Mouse (Mus musculus) spleen, postnatal 14 days (tissue): ENCODE data around the gene Tex44.
A peak's percentile ranks its signal among the peaks of the same experiment; 100 is the strongest.

Experiments used
- DNase-seq, 2 experiments: peaks; one replicate each; pipeline ENCODE4 v3.0.0; 2021 to 2022; ENCODE audit warnings: low spot score in 2 of 2

Gene Tex44

DNA sequence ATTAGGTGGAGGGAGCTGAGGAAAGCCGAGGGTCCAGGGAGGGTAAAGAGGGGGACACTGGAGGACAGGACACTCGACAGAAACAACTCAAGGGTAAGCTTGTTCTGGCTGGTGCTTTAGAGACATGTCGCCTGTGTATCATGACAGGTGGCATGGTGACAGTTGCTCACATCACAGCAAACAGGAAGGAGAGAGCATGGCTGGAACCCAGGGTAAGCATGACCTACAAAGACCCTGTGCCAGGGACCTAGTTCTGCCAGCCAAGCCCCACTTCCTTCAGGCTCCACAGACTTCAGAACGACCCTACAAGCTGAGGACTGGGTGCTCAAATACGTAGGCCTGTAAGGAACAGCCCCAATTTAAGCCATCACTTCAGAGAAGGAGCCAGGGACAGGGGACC, 2.2 kb upstream of the Tex44 start:
- DNase-seq, result no peak

DNA sequence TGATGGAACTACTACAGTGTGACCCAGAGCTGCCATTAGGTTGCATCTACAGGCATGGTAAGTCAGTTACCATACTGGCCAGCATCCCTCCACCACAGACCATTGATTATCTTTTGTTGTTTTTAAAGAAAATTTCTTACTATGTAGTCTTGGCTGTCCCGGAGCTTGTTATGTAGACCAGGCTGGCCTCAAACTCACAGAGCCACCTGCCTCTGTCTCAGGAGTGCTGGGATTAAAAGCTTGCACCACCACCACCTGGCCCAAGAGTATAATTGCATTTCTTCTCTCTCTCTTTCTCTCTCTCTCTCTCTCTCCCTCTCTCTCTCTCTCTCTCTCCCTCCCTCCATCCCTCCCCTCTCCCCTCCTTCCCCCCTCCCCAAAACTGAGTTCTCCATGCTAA, 1.8 kb upstream of the Tex44 start:
- DNase-seq, result no peak

DNA sequence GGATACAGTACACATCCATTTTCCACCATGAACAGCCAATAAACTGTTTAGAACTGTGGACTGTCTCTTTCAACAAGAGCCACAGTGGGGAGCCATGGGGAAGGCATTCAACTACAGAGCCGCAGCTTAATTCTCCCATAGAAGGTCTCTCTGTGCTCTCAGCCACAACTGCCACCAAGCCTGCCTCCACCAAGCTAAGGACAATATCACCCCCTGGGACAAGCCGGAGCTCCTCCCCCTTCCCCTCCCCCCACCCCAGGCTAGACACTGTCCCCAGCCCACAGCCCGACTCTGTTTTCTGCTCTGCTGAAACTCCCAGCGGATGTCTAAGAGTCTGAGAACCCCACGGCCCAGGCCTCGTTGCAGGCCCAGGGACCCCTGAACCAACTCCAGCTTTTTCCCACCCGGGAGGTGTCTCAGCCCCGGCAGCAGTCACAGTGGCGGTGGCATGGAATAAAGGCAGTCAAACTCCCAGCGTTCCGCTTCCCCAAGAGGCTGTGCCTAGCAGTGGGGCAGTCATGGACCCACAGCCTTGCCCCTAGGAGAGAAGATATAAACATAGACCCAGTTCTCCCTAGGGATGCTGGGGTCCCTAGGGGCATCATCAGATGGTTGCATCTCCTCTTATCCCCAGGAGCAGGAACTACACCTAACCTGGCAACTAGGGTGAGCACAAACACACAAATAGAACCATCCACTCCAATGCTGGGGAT, 1.1 kb upstream of the Tex44 start:
- DNase-seq, result no peak

DNA sequence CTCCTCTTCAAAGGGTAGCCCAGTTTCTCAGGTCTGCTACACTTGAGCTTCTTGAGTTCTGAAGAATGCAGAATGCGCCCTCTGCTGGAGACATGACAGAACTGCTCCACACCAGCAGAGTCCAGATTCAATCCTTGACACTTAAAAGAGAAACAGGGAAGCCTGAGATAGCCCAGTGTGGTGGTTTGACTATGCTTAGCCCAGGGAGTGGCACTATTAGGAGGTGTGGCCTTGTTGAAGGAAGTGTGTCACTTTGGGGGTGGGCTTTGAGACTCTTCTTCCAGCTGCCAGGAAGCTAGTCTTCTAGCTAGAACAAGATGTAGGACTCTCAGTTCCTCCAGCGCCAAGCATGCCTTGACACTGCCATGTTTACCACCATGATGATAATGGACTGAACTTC, 3.9 kb downstream of the Tex44 start:
- DNase-seq, result peak; percentile 36 to 68

DNA sequence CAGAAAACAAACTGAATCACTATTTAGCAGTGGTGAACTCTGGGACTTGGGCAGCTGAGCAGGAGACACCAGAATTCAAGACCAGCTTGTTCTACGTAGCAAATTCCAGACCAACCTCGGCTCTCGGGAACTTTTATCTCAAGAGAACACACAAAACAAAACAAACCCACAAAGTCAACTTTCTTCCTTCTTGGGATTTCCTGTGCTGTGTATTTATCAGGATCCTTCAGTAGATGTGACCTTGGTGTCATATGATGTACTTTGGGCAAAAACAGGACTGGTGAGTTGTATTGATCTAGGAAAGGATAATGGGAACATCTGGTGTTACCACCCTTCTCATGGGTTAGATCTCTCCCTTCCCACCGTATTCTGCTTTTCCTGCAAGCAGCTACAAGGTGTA, 6.6 kb downstream of the Tex44 start:
- no peak for DNase-seq

DNA sequence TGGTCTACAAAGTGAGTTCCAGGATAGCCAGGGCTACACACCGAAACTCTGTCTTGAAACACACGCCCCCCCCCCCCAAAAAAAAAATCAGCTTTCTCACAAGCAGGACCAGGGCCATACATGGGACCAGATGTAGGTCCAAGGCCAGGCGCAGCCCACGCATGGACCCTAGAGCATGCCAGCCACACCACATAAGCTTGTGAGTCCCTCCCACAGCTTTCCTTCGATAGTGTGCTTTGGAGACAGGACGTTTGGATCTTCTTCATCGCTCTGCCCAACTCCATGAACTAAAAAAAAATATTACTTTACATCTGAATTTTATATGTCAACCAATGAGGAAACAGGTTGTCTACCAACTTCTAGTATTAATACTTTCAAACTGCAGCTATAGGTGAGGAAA, 7.2 kb downstream of the Tex44 start:
- DNase-seq, result no peak

DNA sequence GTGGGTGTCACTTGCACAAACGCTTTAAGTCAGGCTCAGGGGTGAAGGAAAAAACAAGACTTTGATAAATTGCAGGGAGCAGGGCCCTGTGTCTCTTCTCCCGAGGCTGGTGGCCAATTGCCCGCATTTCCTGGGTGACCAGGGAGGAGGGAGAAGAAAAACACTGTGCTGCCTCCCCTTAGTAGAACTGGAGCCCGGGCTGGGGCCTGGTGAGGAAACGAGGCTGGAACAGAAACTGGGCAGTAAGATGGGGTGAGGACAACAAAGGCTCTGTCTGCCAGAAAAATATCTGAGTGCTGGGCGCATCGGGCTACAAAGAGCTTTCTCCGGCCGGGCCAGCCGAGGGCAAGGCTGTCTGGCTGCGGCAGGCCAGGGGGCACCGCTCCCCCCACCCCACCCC, 7.9 kb downstream of the Tex44 start:
- DNase-seq, result no peak

DNA sequence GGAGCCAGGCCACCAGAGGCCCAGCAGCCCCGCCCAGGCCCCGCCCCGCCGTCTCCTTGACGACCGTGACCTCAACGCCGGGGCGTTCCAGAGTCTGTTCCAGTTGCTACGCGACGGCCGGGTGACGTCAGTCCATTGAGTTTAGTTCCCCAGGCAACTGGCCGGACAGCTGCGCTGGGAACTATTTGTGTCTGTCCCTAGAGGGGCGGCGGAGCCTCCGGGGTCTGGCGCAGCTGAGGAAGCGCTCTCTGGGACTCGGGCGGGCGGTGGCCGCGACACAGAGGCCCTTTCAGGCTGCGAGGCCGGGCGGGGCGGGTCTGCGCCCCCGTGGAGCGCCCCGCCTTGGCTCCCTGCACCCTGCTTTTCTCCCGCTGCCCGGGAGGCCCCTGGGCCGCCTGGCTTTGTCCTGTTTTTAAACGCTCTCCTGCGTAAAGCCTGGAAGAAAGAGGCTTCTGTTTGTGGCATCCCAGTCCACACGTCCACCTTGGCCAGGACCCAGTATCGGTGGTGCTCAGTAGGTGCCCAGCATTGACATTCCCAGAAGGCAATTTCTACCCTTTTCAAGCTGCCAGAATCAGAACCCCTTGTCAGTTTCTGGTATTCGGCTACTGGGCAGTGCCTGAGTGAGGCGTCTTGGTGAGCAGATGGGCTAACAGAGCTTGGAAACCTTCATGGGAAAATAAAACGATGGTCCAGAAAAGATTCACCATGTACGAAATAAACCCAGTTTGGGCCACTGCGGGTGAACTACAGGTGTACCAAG, 8.5 kb downstream of the Tex44 start:
- DNase-seq, result peak; percentile 94 to 98

DNA sequence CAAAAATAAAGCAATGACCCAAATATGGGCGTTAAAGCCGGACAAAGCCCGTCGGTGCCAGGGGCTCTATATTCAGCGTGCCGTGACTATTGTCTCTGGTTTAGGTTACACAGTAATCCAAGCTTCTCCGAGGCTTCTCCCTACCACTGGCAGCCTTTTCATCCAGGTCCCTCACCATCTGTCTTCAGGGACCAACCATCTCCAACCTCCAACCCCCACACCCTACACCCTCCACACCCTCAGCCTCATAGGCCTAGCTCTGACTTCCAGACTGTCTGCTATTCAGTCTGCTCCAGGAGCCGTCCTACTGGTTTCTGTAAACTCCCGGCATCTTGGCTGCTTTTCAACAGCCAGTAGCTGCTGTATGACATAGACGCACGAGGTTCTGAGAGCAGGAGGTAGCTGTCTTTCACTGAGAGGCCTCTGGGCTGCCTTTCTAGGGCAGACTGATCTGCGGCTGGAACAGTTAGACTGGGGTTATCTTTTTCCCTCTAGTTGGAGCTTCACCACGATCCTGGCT, 9.2 kb downstream of the Tex44 start:
- no peak for DNase-seq

DNA sequence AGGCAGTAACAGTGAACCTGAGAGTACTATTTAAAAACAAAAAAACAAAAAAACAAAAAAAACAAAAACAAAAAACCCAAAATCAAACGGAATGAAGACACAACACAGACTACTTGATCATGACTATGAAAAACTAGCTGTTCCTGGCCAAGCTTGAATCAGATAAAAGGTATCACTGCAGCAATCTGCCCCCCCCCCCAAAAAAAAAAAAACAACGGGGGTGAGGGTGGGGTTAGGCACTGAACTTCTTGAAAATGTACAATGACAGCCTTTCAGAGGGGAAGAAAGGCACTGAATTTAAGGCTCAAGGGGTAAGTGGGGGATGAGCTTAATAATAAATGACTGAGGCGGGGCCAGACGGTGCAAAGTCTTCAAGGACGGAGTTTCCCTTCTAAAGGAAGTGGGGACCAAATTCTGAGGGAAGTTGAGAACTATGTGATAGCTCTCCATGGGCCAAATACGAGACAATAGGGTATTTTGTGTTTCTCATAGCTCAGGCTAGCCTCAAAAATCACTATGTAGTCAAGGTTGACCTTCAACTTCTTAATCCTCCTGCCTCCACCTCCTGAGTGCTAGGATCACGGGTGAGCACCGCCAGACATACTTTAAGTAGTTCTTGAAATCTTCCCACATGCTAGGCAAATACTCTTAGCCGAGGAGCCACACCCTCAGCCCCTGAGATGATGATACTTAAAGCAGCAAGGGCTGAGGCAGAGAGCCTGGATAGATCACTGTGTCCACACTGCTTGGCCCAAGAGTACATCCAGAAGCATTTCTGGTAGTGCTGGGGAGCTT, 11.3 kb downstream of the Tex44 start:
- no peak for DNase-seq

DNA sequence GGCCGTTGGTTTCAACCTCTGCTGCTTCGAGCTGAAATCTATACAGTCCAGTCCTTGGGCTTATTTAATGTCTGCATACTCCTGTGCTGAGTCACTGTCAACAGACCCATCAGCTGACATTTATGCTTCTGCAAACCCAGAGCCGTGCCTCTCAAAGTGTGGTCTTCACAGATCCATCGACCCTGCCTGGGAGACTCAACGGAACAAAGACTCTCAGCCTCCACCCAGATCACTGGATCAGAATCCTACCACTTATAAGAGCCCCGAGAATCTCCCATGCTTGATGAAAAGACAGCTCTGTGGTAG, 11.8 kb downstream of the Tex44 start:
- no peak for DNase-seq

DNA sequence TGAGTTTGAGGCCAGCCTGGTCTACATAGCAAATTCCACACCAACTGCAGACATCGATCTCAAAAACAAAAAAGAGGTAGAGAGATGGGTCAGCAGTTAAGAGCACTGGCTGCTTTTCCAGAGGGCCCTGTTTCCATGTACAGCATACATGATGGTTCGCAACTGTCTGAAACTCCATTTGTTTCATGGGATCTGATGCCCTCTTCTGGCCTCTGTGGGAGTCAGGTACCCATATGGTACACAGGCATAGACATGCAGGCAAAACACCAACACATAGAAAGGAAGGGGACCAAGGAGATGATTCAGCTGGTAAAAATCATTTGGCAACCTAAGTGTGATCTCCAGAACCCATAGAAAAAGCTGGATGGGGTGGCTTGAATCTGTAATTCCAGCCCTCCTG, 12.4 kb downstream of the Tex44 start:
- no peak for DNase-seq

DNA sequence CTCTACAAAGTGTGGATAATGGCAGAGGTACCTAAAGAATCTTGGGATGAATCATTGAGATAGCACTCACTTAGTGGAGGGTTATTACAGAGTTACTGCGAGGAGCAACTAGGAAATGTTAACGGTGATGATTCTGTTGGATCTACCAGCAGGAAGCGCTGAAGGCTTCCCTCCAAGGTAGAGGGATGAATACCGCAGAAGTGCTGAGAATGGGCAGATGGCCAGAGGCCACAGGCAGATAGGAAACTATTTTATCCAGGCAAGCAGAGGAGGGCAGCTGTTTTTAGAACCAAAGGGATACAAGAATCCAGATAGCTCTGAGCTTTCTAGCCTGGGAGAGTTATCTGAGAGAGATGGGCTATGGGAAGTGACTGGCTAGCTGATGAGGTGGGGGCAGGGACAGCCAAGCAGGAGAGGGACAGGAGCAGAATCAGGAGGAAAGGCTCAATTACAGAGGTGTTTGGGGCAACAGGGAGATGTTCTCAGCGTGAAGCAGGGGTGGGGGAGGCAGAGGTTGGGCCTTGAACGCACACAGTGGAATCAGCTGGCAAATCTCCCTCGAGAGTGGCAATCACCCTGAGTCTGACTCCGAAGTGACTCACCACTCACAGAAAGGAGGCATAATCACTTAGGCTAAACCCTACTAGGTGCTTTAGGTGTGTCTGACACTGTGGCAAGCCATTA, 13.5 kb downstream of the Tex44 start:
- DNase-seq, result no peak

DNA sequence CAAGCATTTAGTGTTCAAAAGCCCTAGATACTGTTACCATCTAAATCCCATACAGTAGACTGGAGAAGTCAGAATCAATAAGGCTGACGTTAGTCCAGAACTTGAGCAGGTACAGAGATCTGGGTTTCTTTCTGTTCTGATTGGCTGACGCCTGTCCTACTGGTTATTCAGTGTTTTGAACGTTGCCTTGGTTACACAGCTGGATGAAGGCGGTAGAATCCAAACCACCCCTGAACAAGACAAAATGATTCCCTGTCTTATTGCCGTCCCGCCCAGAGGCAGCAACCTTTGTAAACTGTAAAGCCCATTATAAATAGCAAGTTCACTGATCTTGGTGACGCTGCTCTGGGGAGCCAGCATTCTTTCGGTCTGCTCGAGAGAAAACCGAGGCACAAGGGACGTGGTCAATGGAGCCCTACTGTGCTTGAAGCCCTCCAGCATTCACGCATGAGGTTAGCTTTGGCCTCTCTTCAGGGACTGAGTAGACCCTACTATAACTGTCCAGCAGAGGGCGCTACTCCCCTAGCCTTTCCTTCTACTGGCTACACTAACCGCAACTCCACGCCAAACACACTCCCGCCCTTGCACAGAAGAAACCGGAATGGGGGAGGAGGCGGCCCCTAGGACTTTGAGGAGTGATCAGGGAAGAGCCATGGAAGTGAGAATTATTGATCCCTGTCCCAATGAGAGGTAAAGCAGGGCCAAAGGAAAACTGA, 14.2 kb downstream of the Tex44 start:
- DNase-seq, result peak; percentile 83 to 95

DNA sequence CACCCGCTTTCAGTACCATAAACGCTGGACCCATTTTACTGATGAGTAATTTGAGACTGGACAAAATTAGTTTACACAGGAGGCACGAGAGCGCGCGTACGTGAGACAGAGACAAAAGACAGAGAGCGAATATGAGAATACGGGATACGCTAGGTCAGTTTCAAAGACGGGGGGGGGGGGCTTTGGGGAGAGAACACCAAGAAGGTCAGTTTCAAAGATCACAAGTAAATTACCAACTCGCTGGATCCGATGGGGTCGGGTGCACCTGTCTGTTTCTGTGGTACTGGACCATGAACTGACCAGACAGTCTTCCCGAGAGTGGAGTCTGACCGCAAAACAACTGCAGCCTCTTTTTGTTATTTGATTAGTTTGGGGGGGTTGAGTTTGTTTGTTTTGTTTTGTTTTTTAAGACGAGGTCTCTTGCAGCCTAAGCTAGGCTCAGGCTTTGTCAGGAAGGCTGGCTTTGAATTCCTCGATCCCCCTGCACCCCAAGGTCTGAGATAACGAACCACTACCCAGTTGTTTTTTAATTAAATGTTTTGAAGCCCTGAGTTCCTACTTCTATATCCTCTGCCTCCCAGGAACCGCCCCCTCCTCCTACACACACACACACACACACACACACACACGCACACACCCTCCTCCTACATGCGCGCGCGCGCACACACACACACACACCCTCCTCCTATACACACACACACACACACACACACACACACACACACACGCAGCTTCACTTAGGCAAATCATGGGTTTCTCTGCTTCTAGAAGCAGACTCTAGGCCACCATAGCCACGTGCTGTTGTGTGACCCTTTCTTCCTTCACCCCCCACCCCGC, 15.0 kb downstream of the Tex44 start:
- DNase-seq, result peak; percentile 59

DNA sequence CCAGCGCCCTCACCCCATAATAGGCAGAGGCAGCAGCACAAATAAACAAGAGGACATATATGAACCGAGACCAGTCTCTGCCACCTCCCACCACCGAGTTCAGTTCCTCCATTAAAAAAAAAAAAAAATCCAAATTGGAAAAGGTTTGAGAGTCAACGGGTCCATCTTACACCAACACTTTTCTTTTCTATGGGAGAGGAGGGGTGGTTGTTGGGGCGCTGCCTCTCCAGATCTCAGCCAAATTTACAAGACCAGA, 15.5 kb downstream of the Tex44 start:
- no peak for DNase-seq

DNA sequence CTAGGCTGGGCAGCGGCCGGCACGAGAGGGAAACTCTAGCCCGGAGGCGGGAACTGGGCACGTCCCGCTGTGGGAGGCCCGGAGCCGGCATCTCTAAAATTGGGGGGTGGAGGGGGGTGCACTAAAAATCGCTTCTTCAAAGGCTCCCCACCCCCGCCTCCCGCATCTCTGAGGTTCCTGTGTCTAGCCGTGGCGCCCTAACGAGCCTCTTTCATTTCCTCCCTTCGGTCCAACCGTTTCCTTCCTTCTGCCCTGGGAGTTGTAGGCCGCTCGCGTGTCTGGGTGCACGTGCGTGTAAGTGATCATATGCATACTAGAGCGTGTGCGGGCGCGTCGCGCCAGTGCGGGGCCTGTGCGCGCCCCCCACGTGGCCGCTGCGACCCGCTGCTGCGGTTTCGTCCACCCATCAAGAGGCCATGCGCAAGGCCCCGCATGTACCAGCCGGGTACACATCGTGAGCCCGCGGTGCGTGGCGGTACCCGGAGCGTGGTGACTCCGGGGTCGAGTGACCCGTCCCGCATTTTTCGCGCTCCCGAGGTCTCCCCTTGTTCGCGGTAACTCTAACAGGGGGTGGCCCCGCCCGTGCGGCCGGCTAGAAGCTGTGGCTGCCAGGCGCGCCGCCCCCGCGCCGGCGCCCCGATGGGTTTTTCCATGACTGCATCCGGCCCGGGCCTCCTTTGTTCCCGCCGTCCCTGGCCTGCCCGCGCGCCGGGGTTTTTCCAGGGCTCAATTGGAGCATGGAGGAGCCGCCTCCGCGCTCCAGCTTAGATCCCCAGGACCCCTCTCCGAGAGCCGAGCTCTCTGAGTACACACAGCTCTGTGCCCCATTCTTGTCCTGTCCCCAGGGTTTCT, 16.1 kb downstream of the Tex44 start:
- peak; percentile 61 to 65 for DNase-seq

DNA sequence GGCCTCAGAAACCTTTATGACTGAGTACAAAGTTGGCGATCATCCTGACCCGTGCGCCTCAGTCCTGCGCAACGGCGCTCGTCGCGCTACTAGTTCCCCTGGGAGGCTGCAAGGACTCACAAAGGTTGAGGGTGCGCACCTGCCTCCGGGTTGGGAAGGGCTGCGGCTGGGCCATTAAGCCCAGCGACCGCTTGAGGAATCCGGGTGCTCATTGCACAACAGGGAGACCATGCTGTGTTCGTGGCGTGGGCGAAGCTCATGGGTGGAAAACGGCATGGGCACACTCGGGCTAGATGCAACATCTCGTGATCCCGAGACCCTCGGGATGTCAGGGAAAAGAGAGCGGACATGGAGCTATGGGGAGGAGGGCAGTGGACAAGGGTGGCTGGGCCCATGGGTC, 16.7 kb downstream of the Tex44 start:
- DNase-seq, result no peak

DNA sequence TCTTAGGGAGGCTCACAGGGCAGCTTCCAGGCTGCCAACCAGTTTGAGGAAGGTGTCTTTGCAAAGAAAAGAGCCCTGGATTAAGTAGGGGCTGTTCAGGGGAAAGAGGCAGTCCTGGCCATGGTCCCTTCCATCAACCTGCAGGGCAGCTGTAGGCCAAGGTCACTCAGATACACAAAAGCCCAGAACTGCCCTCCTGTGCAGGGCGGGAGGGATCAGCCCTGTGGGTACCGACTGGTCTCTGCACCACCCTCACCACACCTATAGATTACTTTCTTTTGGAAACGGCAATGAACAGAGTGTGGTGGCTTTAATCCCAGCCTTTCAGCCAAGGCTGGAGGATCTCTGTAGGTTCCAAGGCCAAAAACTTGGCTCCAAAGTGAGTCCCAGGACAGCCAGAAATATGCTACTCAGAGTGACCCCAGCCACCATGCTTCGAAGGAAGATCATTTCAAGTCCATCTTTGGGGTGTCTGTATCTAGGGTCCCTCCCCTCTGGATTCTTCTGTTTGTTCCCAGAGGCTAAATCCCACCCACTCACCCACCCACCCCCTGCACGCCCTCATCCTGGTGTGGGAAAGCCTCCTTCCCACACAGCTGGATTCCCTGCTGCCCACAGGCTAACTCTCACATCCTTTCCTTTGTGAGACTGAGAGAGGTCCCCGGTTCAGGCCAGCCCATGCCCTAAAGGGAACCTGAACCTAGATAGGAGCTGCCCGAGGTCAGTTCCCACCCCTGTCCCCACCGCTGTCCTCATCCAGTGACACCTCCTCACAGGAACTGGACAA, 17.4 kb downstream of the Tex44 start:
- DNase-seq, result no peak
